Mouse (Mus musculus): ENCODE measurements around the gene Gabpb1.
"Not testable (repeated sequence)": the region's sequence is repeated elsewhere in the genome, so short reads cannot be mapped to it uniquely, and the experiment has no call there.

Gabpb1 gene

GRCm38 (mm10) chr2:126640298-126640697, 35.8 kb downstream of the Gabpb1 start:
- DNase-seq (ENCODE audit: low spot score): no peak

DNA sequence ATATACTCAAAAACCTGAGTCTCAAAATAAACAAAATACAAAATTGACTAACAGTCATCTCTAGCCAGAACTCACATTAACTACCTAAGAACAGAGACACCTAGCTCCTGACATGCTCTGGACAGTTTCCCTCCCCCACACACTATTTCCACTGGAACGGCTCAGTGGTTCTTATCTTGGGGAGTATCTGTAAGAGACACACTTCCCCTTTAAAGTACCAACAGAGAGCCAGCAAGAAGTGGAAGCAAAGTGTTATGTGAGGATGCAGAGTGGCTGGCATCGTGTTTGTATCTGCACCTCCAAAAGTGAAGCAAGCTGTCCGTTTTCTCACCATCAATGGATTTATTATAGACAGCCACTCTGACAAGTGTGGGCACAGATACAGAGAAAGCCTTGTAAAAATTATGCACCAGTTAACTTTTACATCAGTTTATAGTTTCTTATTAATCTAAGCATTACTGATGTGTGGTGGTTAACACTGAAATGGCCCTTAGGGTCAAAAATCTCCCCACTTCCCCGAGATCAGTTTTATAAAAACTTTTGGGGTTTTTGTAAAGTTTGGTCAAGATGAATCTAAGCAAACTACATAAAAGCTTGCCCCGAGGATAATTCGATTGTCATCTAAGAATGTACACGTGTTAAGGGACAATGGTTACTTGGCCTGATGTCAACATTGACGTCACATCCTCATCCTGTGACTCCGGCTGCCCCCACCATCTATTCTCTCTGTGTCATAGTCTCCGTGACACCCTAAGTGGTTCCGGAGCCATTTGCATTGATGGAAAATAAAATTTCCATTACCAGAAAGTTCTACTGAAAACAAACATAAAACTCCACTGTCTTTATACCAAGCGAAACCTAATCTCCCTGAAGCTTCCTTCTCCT, 40.0 kb downstream of the Gabpb1 start:
- no peak for DNase-seq (ENCODE audit: low spot score)

GRCm38 (mm10) chr2:126633165-126633564, 43.0 kb downstream of the Gabpb1 start:
- no peak for DNase-seq (ENCODE audit: low spot score)

- peak; percentile 52 for DNase-seq (ENCODE audit: low spot score)
Measured at GRCm38 (mm10) chr2:126628455-126628995, 47.6 kb downstream of the Gabpb1 start.

DNA sequence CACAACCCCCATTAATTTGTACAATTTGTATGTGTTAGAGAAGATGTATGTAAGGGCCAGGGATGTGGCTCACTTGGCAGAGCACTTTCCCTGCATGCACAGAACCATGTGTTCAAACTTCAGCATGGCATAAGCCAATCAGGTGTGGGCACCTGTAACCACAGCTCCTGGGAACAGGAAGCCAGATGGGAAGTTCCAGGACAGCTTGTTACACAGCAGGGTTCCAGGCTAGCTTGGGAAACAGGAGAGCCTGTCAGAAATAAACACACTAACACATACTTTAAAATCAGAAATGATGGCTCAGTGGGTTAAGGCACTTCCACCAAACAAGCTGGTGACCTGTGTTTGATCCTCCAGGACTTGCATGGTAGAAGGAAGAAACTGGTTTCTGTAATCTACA, 53.0 kb downstream of the Gabpb1 start:
- no peak for DNase-seq (ENCODE audit: low spot score)

- no peak for DNase-seq (ENCODE audit: low spot score)
Measured at GRCm38 (mm10) chr2:126622455-126622854, 53.7 kb downstream of the Gabpb1 start.

- no peak for DNase-seq (ENCODE audit: low spot score)
Measured at GRCm38 (mm10) chr2:126619249-126619704, 56.9 kb downstream of the Gabpb1 start, which contains the start of gene Hdc. Gene Hdc (minus strand): TSS chr2:126619299.

DNA sequence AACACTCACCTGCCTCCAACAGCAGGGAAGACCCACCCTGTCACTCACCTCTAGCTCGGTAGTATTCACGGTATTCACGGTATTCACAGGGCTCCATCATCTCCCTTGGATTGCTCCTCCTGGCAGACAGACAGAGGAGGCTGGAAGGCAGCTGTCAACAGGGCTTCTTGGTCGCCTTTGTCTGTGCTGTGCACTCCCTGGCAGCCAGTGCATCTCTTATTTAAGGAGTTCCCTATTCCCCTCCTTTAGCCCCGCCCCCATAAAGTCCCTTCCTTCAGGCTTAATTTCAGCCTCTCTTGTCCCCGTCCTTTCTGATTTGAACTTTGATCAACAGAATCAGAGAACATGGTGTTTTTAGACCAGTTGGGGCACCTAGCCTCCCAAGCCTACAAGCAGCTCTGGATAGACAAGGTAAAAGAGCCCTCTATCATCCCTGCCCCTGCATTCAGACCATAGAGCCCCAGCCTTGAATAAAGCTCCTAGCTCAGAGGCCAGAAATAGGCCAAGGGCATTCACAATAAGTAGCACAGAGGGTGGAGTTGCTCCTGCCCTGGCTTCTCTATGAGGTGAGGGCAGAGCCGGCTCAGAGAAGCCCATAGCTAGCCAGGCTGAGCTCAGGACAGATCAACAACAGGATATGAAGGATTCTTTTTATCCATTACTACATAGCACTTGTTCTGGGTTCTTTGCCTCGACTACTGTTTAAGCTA, 57.5 kb downstream of the Gabpb1 start:
- DNase-seq (ENCODE audit: low spot score): no peak

- no peak for DNase-seq (ENCODE audit: low spot score)
Measured at GRCm38 (mm10) chr2:126615355-126615754, 60.8 kb downstream of the Gabpb1 start.

GRCm38 (mm10) chr2:126609600-126609999, 66.5 kb downstream of the Gabpb1 start:
- not testable (repeated sequence) for DNase-seq (ENCODE audit: low spot score)

DNA sequence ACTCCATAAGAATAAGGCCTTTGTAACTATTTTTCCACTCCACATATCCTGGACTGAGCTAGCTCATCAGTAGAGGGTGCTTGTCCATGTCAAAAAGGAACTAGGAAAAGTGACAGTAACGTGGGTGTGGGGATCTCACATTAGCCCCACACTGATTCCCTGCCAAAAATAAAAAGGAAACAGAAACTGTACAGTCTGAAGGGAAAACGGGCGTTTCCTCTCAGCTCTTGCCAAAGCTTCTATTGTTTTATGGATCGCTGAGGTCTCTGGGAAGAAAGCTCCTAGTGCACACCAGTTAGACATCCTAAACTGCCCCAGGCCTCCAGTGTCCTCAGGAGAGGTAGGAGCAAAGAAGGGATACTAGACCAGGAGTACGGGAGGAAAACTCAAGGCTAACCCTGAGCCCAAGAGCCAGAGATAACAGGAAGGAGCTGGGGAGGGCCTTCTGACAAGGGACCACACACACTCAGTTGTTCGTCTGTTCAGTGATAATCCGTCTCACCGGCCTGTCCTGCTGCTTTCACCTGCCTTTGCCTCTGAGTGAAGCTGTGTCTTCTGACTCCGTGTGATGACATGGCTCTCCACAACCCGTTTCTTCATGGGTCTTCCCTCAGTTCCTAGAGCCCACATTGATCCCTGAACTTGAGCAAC, 68.5 kb downstream of the Gabpb1 start:
- no peak for DNase-seq (ENCODE audit: low spot score)

DNA sequence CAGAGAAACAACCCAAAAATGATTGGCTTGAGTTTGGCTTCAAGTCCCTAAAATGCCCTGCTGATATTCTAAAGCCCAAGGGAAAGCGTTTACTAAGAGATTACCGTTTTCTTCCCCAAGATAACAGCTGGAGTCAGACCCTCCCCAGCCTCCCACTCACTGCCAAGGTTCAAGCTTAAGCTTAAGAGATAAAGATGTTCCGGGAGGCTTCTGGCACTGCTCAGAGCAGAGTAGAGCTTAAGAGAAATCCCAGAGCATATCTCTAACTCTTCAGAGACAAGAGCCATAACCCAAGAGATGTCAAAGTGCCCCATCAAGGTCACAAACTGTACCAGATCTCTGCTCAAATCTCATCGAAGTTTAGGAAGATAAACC, 69.5 kb downstream of the Gabpb1 start:
- no peak for DNase-seq (ENCODE audit: low spot score)

DNA sequence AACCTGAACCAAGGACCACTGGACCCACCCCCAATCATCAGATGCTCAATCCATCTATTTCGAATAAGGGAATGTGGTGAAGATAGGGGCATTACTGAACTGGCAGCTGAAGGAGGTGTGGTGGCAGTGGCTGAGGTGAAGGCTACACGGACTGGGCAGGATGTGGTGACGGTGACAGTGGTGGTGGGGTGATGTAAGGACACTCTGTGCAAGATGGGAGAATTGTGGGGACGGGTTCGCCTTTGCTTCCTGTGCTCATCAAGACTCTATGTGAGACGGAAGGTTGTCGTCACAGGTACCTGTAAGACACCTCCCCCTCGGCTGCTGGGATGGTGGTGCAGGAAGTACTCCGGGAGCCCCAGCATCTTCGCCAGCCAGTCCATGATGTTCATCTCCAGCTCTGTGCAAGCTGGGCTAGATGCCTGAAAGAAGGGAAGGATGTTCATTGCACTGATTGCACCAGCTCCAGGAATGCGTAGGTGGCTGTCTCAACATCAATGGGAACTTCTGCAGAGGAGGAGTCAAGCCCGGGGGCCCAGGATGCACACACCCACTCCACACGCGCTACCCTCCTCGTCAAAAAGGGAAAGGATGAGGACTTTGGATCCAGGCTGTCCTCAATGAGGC, 70.0 kb downstream of the Gabpb1 start:
- DNase-seq (ENCODE audit: low spot score): no peak

DNA sequence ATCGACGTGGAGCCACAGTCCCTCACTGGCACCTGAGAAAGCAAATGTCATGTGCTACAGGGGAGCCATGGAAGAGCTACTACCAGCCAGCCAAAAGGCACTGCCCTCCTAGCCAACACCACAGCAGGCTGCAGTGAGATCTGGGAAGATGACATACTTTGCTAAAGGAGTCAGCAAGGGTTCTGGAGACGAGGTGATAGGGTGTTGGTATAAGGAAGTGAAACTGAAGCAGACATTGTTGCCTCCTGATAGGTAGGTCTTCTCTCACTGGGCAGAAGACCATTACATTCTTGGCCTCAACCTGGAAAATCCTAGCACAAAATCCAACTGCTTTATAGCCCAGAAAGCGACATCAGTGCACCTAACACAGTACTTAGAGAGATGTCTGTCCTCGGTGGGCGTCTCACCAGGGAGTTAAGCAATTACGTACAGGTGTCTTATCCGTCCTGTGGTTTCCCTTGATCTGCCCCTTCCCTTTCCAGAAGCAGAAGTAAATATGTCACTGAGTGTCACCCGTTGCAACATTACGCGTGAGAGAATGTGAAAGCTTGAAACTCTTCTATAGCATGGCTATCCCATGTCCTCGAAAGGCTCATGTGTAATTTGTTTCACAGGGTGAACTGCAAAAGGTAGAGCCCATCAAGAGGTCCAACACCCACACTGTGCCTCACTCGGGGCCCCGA, 74.1 kb downstream of the Gabpb1 start:
- no peak for DNase-seq (ENCODE audit: low spot score)

DNA sequence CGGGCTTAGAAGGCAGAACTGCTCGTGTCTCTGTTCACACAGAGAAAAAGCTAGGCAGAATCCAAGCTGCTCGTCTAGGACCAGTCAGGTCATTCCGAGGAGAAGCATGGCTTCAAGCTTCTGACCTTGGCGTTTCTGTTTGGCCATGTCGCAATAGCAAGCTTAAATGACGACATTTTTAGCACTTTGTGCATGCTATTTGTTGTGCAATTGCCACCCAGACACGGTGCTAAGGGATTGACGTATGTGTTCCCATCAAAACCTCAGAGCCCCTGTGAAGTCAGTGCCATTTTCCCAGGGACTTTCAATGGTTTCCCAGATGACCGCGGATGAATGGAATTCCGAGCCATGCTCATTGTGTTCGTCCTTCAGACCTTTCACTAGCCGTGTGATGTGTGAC, 75.6 kb downstream of the Gabpb1 start:
- DNase-seq (ENCODE audit: low spot score): no peak

DNA sequence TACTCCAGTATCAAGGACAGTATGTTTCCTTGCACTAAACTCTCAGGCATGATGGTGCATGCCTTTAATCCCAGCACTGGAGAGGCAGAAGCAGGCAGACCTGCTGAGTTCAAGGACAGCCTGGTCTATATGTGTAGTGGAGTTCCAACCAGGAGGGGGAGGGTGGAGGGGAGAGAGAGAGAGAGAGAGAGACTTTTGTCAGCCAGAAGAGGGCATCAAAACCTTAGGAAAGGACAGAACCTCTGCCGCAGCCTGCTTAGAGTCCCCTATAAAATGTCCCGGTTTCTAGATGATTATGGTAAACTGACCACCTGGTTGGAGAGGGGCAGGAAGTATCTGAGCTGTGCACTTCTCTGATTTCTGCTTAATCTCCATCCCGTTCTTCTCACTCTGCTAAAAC, 77.1 kb downstream of the Gabpb1 start:
- peak; percentile 39 for DNase-seq (ENCODE audit: low spot score)

DNA sequence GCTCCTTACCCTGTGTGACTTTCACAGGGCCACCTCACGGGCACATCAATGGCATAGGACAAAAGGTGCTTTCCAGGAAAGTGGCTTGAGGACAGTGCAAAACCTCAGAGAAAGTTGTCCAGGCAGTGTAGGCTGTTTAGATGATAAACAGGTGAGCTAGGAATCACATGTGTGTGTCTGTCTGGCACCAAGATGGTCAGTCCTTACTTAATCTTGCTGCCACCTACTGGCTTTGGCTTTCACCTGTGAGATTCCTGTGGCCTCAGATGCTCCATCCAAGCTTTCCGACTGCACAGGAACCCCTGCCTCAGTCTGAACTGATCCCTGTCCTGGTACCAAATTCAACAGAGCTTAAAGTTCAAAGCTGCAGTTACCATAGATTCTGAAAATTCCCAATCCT, 77.8 kb downstream of the Gabpb1 start:
- no peak for DNase-seq (ENCODE audit: low spot score)

DNA sequence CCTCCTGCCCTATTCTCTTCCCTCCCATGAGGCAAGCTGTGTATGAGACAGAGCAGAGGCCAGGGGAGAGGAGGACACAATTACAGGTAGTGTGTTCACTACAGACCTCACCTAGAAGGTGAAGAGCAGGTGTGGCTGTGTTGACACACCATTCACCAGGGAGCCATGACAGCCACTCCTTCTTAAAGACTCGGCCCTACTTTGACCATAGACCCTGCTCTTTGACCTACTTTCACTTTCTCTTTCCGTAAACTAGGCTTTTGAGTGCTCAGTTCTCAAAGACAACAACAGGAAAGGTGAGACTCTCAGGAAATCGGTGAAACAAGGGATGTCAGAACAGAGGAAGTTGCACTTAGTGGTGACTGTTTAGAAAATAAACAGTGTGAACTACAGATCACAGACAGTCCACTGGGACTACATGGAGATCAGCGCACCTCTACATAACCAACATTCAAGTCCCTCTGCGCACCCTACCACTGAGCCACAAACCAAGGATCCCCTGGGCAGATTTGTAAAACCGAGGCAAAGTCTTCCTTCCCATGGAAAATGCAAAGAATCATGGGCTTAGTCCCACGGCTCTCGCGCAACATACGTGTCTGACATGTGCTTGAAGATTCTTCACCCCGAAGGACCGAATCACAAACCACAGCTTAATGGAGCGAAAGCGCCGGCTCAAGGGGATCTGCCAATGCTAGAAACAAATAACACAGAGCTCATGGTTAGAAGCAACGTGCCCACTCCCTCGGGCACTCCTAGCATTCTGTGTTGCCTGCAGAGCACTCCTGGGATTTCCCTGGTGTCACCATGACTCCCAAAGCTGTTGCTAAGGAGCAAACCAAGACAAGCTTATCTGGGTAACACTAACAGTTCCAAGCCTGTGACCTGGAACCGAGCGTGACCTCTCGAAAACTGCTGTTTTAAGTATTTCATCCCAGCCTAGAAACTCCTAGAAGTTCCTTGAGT, 78.6 kb downstream of the Gabpb1 start:
- no peak for DNase-seq (ENCODE audit: low spot score)

- no peak for DNase-seq (ENCODE audit: low spot score)
Measured at GRCm38 (mm10) chr2:126596347-126597072, 79.6 kb downstream of the Gabpb1 start.
